Mouse (Mus musculus) kidney, postnatal 10 days (tissue): ENCODE data around the gene Mcemp1.

Experiments used
- DNase-seq: peaks from one replicate; pipeline ENCODE4 v3.0.0; 2021; ENCODE audit warnings: mixed read lengths

Mcemp1 gene

GRCm38 (mm10) chr8:3674671-3675070, 9.1 kb downstream of the Mcemp1 start:
- no peak for DNase-seq

- DNase-seq, result peak; percentile 96
These were observed 10.8 kb downstream of the Mcemp1 start, which contains the start of gene Trappc5 for GRCm38 (mm10) chr8:3676131-3676992. Gene Trappc5, plus strand, starts transcription at chr8:3676299.

GRCm38 (mm10) chr8:3676993-3677579, 11.5 kb downstream of the Mcemp1 start:
- DNase-seq, result no peak

- no peak for DNase-seq
These were observed 13.3 kb downstream of the Mcemp1 start for GRCm38 (mm10) chr8:3678831-3679230.

GRCm38 (mm10) chr8:3679236-3679635, 13.7 kb downstream of the Mcemp1 start:
- no peak for DNase-seq

- DNase-seq, result no peak
These were observed 14.1 kb downstream of the Mcemp1 start for GRCm38 (mm10) chr8:3679656-3680055.

GRCm38 (mm10) chr8:3682435-3682834, 16.9 kb downstream of the Mcemp1 start:
- no peak for DNase-seq

- no peak for DNase-seq
These were observed 18.0 kb downstream of the Mcemp1 start for GRCm38 (mm10) chr8:3683408-3684176.

- no peak for DNase-seq
These were observed 19.0 kb downstream of the Mcemp1 start for GRCm38 (mm10) chr8:3684530-3684929.

- no peak for DNase-seq
These were observed 19.9 kb downstream of the Mcemp1 start for GRCm38 (mm10) chr8:3685422-3685821.

GRCm38 (mm10) chr8:3687537-3687936, 22.0 kb downstream of the Mcemp1 start:
- DNase-seq, result no peak

GRCm38 (mm10) chr8:3690774-3691173, 25.2 kb downstream of the Mcemp1 start:
- DNase-seq, result no peak

GRCm38 (mm10) chr8:3694121-3694520, 28.6 kb downstream of the Mcemp1 start, which contains the start of gene Fcer2a:
Gene Fcer2a, minus strand, starts transcription at chr8:3694175.
- DNase-seq, result no peak

- DNase-seq, result no peak
These were observed 35.9 kb downstream of the Mcemp1 start for GRCm38 (mm10) chr8:3701491-3701890.

- peak; percentile 31 for DNase-seq
These were observed 40.2 kb downstream of the Mcemp1 start for GRCm38 (mm10) chr8:3705711-3706110.

GRCm38 (mm10) chr8:3707611-3708010, 42.1 kb downstream of the Mcemp1 start:
- no peak for DNase-seq

GRCm38 (mm10) chr8:3710312-3710711, 44.8 kb downstream of the Mcemp1 start:
- no peak for DNase-seq

- no peak for DNase-seq
These were observed 46.1 kb downstream of the Mcemp1 start for GRCm38 (mm10) chr8:3711646-3712045.

GRCm38 (mm10) chr8:3717321-3717954, 51.9 kb downstream of the Mcemp1 start:
- no peak for DNase-seq

GRCm38 (mm10) chr8:3718559-3718958, 53.0 kb downstream of the Mcemp1 start:
- DNase-seq, result peak; percentile 78
